Mouse (Mus musculus): ENCODE data around the gene Gusb. TPM values are rescaled to one million over a fixed set of nuclear protein-coding genes. Genes with fewer than 3 reads are reported as not detected.
A peak's percentile ranks its signal among the peaks of the same experiment; 100 is the strongest.

Gusb gene
- polyA plus RNA-seq (2011; ENCODE audit: insufficient read depth, insufficient read length, low replicate concordance, missing spikeins): 14.5 and 22.6 TPM in 2 replicates

DNA sequence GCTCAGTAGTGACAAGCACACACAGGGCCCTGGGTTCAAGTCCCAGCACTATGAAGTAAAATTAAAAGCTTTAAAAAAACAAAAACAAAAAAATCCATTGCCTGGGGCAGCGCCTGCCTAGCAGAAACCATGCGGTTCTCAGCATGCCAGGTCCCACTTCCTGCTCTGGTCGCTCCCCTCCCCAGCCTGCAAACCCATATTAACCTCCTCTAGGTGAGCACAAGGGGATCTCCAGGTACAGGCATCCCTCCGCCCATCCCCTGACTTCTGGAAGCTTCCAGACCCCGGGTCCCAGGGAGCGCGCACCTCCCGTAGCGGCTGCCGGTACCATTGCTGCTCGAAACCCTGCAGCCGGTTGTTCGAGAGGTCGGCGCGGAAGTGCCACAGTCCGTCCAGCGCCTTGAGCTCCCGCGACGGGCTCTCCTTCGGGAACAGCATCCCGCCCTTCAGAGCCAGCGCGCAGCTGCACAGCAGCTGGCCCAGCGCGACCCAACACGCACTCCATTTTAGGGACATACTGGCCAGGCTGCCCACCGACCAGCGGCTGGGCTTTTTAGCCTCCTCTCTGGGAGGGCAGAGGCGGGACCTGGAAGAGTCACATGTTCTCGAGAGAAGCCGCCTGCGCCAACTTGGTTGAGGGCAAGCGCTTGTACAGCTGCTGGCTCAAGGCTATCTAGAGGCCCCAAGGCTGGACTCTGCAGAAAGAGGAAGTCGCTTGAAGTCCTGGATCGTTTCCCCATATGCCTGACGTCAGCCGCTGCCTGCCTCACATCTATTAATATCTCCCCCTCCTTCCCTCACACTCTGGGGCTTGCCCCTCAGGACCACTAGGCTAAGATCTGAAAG is at the start of gene Gusb:
TSS of gene Gusb (minus strand) at position 749 of the 846 bp plus-strand sequence.
- WGBS: under 1% methylated on average over 39 of the region's 39 CpGs
- Histone ChIP-seq H3K27ac (ENCODE audit: control insufficient read depth, insufficient read depth, low read depth, low read length, poor library complexity) (peak within 1 kb of the TSS; percentile 91), H3K4me1 (ENCODE audit: control insufficient read depth, insufficient read depth, low read length) (peaks cover 3% of the 10 kb centered on the region; the same call in 1 of the 2 replicates), H3K4me3 (replicated peaks; ENCODE audit: control insufficient read depth, low read depth, low read length) (peak within 1 kb of the TSS; percentile 89)
- TF ChIP-seq POLR2A (IDR thresholded peaks at IDR 0.05; ENCODE audit: borderline replicate concordance, control insufficient read depth, low read depth, low read length): peak; percentile 77; the same call in 1 of the 2 replicates
- TF ChIP-seq CTCF (IDR thresholded peaks at IDR 0.05; ENCODE audit: control insufficient read depth, insufficient read depth, low read length): no peak

DNA sequence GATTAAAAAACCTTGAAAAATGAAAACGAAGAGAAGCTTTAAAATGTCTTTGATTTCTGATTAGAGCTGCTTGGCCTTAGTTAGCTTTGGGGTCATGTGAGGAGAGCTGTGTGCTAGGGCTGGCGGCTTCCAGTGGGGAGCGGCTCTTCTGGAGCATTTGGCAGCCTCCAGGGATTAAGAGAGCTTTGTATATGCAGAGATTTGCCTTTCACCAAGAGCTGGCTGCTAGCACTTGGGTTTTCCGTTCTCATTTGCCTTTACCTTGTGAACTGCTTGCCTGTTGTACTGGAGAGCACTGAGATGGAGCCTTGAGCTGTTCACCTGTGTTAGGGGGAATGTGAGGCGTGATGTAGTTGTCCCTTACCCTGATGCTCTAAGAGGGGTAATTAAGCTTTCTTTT is 49.7 kb upstream of the Gusb start:
- Histone ChIP-seq H3K4me1 (ENCODE audit: control insufficient read depth, insufficient read depth, low read length) (no peaks in the 10 kb centered on the region; the same call in 1 of the 2 replicates), H3K4me3 (replicated peaks; ENCODE audit: control insufficient read depth, low read depth, low read length) (no peak overlapping the region), H3K27ac (ENCODE audit: control insufficient read depth, insufficient read depth, low read depth, low read length, poor library complexity) (no peak overlapping the region)
- WGBS: 91% methylated on average over 5 of the region's 5 CpGs
- TF ChIP-seq POLR2A (IDR thresholded peaks at IDR 0.05; ENCODE audit: borderline replicate concordance, control insufficient read depth, low read depth, low read length) (no peak), CTCF (IDR thresholded peaks at IDR 0.05; ENCODE audit: control insufficient read depth, insufficient read depth, low read length) (no peak)

DNA sequence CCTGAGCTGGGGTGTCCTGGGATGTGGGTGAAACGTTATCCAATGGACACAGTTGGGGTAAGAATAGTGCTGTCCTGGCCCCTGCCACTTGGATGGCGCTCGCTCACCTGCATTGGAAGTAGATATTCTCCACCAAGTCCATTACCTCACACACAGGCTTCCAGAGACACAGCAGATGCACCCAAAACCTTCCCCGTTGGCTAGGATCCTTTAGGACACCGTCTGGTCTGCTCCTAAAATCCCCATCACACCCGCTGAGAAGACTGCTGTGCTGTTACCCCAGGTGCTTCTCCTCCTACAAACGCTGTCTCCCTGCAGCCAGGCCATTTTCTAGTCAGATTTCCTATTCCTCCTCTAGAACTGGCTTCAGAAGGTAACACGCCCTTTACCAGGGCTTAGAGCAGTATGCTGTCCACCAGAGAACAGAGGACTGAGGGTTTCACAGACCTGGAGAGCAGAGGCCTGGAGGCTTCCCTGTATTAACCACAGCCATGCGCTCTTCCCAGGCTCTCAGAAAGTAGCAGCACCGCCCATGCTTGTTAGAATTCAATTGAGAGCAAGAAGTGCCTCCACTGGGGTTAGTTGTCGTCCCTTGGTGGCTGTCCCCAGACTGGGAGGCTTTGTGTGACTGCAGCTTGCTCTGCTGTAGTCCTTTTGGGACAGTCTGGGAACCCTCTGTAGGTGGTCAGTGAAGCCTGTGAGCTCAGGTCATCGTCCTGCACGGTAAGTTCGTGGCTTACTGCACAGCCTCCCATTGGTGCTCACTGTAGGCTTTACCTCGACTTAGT is 48.4 kb upstream of the Gusb start:
- WGBS: 88% methylated on average over 15 of the region's 15 CpGs
- TF ChIP-seq POLR2A (IDR thresholded peaks at IDR 0.05; ENCODE audit: borderline replicate concordance, control insufficient read depth, low read depth, low read length) (no peak), CTCF (IDR thresholded peaks at IDR 0.05; ENCODE audit: control insufficient read depth, insufficient read depth, low read length) (no peak)
- Histone ChIP-seq H3K27ac (ENCODE audit: control insufficient read depth, insufficient read depth, low read depth, low read length, poor library complexity) (no peak overlapping the region), H3K4me1 (ENCODE audit: control insufficient read depth, insufficient read depth, low read length) (no peaks in the 10 kb centered on the region; the same call in 1 of the 2 replicates), H3K4me3 (replicated peaks; ENCODE audit: control insufficient read depth, low read depth, low read length) (no peak overlapping the region)

DNA sequence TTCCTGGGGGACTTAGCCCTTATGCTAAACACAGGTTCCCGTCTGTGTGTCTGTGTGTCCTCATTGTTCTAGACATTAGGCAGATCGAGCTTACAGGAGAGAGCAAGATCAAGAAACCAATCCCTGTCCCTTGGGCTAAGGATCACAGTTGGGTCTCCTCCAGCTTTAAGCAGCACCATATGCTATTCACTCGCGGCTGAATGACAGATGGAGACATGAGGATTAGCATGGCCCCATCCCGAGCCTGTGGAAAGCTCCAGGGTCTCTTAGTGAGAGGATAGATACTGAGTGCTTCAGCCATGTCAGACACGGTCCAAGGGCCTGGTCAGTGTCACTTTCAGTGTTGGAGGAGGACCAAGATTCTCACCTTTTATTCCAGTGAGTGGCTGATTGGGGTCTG is 47.6 kb upstream of the Gusb start:
- Histone ChIP-seq H3K27ac (ENCODE audit: control insufficient read depth, insufficient read depth, low read depth, low read length, poor library complexity) (no peak overlapping the region), H3K4me3 (replicated peaks; ENCODE audit: control insufficient read depth, low read depth, low read length) (no peak overlapping the region), H3K4me1 (ENCODE audit: control insufficient read depth, insufficient read depth, low read length) (no peaks in the 10 kb centered on the region; the same call in 1 of the 2 replicates)
- WGBS: 85% methylated on average over 6 of the region's 6 CpGs
- TF ChIP-seq POLR2A (IDR thresholded peaks at IDR 0.05; ENCODE audit: borderline replicate concordance, control insufficient read depth, low read depth, low read length) (no peak), CTCF (IDR thresholded peaks at IDR 0.05; ENCODE audit: control insufficient read depth, insufficient read depth, low read length) (no peak)

DNA sequence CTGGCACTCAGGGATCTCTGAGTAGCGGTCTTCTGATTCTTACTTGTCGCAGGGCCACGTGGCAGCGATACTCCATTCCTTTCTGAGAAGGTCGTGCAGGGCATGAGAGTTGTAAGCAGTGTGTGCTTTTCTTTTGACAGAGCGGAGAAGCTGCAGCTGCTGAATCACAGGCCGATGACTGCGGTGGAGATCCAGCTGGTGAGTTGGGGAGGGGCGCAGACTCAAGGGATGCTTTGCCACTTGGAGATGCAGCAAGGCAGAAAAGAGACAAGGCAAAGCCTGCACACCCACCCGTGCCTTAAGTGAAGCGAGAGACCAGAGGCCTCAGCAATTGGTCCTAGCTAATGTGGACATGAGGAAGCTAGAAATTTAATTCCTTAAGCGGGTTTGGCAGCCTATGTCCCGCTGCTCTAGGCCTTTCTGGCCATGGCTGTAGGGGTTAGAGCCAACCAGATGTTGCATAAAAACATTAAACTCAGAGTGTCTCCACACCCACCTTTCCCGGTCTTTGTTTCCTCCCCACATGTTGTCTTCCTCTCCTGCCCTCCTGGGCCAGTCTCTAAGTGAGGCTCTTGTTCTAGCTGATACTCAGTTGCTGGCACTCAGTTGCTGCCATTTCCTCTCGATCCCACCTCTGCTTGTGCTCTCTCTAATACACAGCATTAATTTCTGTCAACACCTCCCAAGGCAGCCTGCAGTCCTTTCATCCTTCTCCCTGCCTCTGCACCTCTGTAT is 46.1 kb upstream of the Gusb start:
- WGBS: 91% methylated on average over 15 of the region's 15 CpGs
- TF ChIP-seq POLR2A (IDR thresholded peaks at IDR 0.05; ENCODE audit: borderline replicate concordance, control insufficient read depth, low read depth, low read length): no peak
- TF ChIP-seq CTCF (IDR thresholded peaks at IDR 0.05; ENCODE audit: control insufficient read depth, insufficient read depth, low read length): no peak
- no peak overlapping the region for H3K4me3 ChIP-seq (replicated peaks; ENCODE audit: control insufficient read depth, low read depth, low read length)
- H3K4me1 ChIP-seq (ENCODE audit: control insufficient read depth, insufficient read depth, low read length): no peaks in the 10 kb centered on the region; the same call in 1 of the 2 replicates
- no peak overlapping the region for H3K27ac ChIP-seq (ENCODE audit: control insufficient read depth, insufficient read depth, low read depth, low read length, poor library complexity)

DNA sequence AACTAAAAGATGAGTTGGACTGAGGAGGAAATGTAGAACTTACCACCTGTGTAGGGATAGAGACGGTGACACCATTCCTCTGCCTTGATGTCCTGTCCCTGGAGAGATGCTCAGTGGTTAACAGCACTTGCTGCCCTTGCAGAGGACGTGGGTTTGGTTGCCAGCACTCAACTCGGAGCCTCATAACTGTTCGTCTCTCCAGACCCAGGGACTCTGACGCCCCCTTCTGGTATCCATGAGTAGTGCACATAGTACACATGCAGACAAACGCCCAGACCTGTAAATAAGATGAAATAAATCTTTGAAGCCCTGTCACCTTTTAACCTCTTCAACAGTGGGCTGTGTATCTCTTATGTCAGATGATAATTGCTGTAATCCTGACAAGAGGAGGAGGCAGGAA is 44.2 kb upstream of the Gusb start:
- 79% methylated on average over 6 of the region's 6 CpGs for WGBS
- Histone ChIP-seq H3K27ac (ENCODE audit: control insufficient read depth, insufficient read depth, low read depth, low read length, poor library complexity) (no peak overlapping the region), H3K4me3 (replicated peaks; ENCODE audit: control insufficient read depth, low read depth, low read length) (no peak overlapping the region), H3K4me1 (ENCODE audit: control insufficient read depth, insufficient read depth, low read length) (no peaks in the 10 kb centered on the region; the same call in 1 of the 2 replicates)
- TF ChIP-seq CTCF (IDR thresholded peaks at IDR 0.05; ENCODE audit: control insufficient read depth, insufficient read depth, low read length) (peak; percentile 33; the same call in 1 of the 2 replicates), POLR2A (IDR thresholded peaks at IDR 0.05; ENCODE audit: borderline replicate concordance, control insufficient read depth, low read depth, low read length) (no peak)

DNA sequence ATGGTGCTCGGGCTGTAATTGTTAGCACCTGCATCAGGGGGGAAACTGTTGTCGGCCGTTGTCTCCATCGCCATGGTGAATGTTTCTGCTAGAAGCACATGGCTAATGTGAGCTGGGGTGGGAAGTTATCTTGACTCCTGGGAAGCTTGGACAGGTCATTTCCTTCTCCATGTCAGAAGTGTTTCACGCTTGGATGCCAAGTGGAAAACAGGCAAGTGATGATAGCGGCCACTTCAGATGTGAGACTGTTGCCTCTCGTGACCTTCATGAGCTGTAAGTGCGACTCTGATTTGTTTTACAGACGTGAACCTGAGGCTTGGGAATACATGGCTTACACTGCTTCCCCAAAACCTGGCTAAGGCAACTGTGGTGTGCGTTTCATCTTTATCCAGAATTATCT is 43.7 kb upstream of the Gusb start:
- no peak overlapping the region for H3K4me3 ChIP-seq (replicated peaks; ENCODE audit: control insufficient read depth, low read depth, low read length)
- TF ChIP-seq POLR2A (IDR thresholded peaks at IDR 0.05; ENCODE audit: borderline replicate concordance, control insufficient read depth, low read depth, low read length): no peak
- TF ChIP-seq CTCF (IDR thresholded peaks at IDR 0.05; ENCODE audit: control insufficient read depth, insufficient read depth, low read length): no peak
- H3K4me1 ChIP-seq (ENCODE audit: control insufficient read depth, insufficient read depth, low read length): no peaks in the 10 kb centered on the region; the same call in 1 of the 2 replicates
- no peak overlapping the region for H3K27ac ChIP-seq (ENCODE audit: control insufficient read depth, insufficient read depth, low read depth, low read length, poor library complexity)
- WGBS: 91% methylated on average over 10 of the region's 10 CpGs
